Mouse (Mus musculus) CH12.LX (cell line): ENCODE measurements around the gene Sphk2. TPM values are rescaled to one million over a fixed set of nuclear protein-coding genes. Genes with fewer than 3 reads are reported as not detected.

Source experiments
- DNase-seq: peaks from one replicate; pipeline ENCODE4 v3.0.0-alpha.2; 2013; ENCODE audit errors: extremely low read depth
- H3K27ac ChIP-seq: 2 replicates; pipeline ENCODE4 v1.5.1; 2012; ENCODE audit warnings: low read depth, mild to moderate bottlenecking, control low read depth, moderate library complexity; ENCODE audit not compliant: insufficient read depth
- H3K27me3 ChIP-seq: replicated peaks from 2 replicates; pipeline ENCODE3; 2012; ENCODE audit warnings: inconsistent platforms
- H3K36me3 ChIP-seq, 2 experiments: replicated peaks in 1 of 2; 2 replicates each; pipeline versions ENCODE3 to v1.6.1; 2012; ENCODE audit warnings: inconsistent platforms in 1 of 2, low read length in 1 of 2, mild to moderate bottlenecking in 1 of 2, mixed read lengths in 1 of 2, moderate library complexity in 1 of 2; ENCODE audit not compliant: control insufficient read depth in 1 of 2, insufficient read depth in 1 of 2
- H3K4me1 ChIP-seq, 2 experiments: 2 replicates each; pipeline ENCODE4 v1.6.1; 2012; ENCODE audit warnings: inconsistent platforms in 1 of 2, moderate library complexity in 1 of 2; ENCODE audit not compliant: insufficient read depth in 2 of 2, control insufficient read depth in 1 of 2
- H3K4me2 ChIP-seq: 2 replicates; pipeline ENCODE4 v1.6.1; 2012; ENCODE audit warnings: low read depth, mild to moderate bottlenecking, control low read depth; ENCODE audit not compliant: poor library complexity, insufficient read depth, severe bottlenecking
- H3K4me3 ChIP-seq, 3 experiments: fragments of 150-350 bp in 1 of 3; sonication (generic) in 1 of 3; replicated peaks in 1 of 3; 2 replicates each; pipeline versions ENCODE3 to v1.5.1; 2011 to 2012; ENCODE audit warnings: low read depth in 2 of 3, low read length in 2 of 3, mild to moderate bottlenecking in 2 of 3, moderate library complexity in 2 of 3, control low read depth in 1 of 3, improper control_type of control experiment in 1 of 3, inconsistent platforms in 1 of 3, mixed read lengths in 1 of 3; ENCODE audit not compliant: poor library complexity in 1 of 3
- H3K79me2 ChIP-seq: replicated peaks from 2 replicates; pipeline ENCODE4 v1.6.1; 2012; ENCODE audit warnings: mild to moderate bottlenecking, moderate library complexity; ENCODE audit not compliant: control insufficient read depth, poor library complexity, insufficient read depth, severe bottlenecking; ENCODE audit errors: extremely low read depth
- H3K9ac ChIP-seq: 2 replicates; pipeline ENCODE4 v1.6.1; 2012; ENCODE audit warnings: low read depth, mild to moderate bottlenecking, control low read depth, moderate library complexity; ENCODE audit not compliant: insufficient read depth
- H3K9me3 ChIP-seq: replicated peaks from 2 replicates; pipeline ENCODE3; 2012; ENCODE audit warnings: low read length, inconsistent platforms, mixed read lengths
- BHLHE40 ChIP-seq: IDR thresholded peaks from 2 replicates; pipeline ENCODE4 v1.6.1; 2011; ENCODE audit warnings: mild to moderate bottlenecking, low read depth, low read length, improper control_type of control experiment
- CHD1 ChIP-seq: IDR thresholded peaks from 2 replicates; pipeline ENCODE4 v1.6.1; 2012; ENCODE audit warnings: low read depth, low read length, improper control_type of control experiment, inconsistent platforms
- CHD2 ChIP-seq: IDR thresholded peaks from 2 replicates; pipeline ENCODE4 v1.6.1; 2011; ENCODE audit warnings: low read length, improper control_type of control experiment
- CTCF ChIP-seq, 2 experiments: IDR thresholded peaks in 1 of 2; conservative IDR thresholded peaks in 1 of 2; 2 replicates each; pipeline ENCODE4 v1.5.1; 2011 to 2012; ENCODE audit warnings: low read depth in 2 of 2, low read length in 2 of 2, improper control_type of control experiment in 1 of 2, inconsistent platforms in 1 of 2, mild to moderate bottlenecking in 1 of 2, moderate library complexity in 1 of 2
- ELF1 ChIP-seq: IDR thresholded peaks from 2 replicates; pipeline ENCODE4 v1.6.1; 2014; ENCODE audit warnings: low read depth, mild to moderate bottlenecking, inconsistent platforms, low read length, improper control_type of control experiment
- EP300 ChIP-seq: IDR thresholded peaks from 2 replicates; pipeline ENCODE4 v1.6.1; 2011; ENCODE audit warnings: low read length, improper control_type of control experiment
- GABPA ChIP-seq: IDR thresholded peaks from 2 replicates; pipeline ENCODE4 v1.6.1; 2012; ENCODE audit warnings: low read depth, low read length, improper control_type of control experiment, inconsistent platforms; ENCODE audit not compliant: insufficient replicate concordance
- JUN ChIP-seq: IDR thresholded peaks from 2 replicates; pipeline ENCODE4 v1.6.1; 2011; ENCODE audit warnings: low read depth, mild to moderate bottlenecking, low read length, improper control_type of control experiment, moderate library complexity; ENCODE audit not compliant: insufficient read depth
- JUND ChIP-seq: conservative IDR thresholded peaks from 2 replicates; pipeline ENCODE4 v1.6.1; 2011; ENCODE audit warnings: low read depth, low read length, improper control_type of control experiment
- KAT2A ChIP-seq: IDR thresholded peaks from 2 replicates; pipeline ENCODE4 v1.6.1; 2012; ENCODE audit warnings: low read length, improper control_type of control experiment, inconsistent platforms; ENCODE audit not compliant: insufficient replicate concordance
- MAFK ChIP-seq: IDR thresholded peaks from 2 replicates; pipeline ENCODE4 v1.6.1; 2011; ENCODE audit warnings: low read length, improper control_type of control experiment; ENCODE audit not compliant: insufficient replicate concordance
- MAX ChIP-seq: IDR thresholded peaks from 2 replicates; pipeline ENCODE4 v1.6.1; 2011; ENCODE audit warnings: low read length, improper control_type of control experiment
- MEF2A ChIP-seq: IDR thresholded peaks from 2 replicates; pipeline ENCODE4 v1.6.1; 2014; ENCODE audit warnings: low read depth, mild to moderate bottlenecking, inconsistent platforms, low read length, improper control_type of control experiment, borderline replicate concordance
- MXI1 ChIP-seq: IDR thresholded peaks from 2 replicates; pipeline ENCODE4 v1.6.1; 2011; ENCODE audit warnings: mild to moderate bottlenecking, low read depth, low read length, improper control_type of control experiment
- MYC ChIP-seq: IDR thresholded peaks from 2 replicates; pipeline ENCODE4 v1.6.1; 2011; ENCODE audit warnings: low read depth, mild to moderate bottlenecking, improper control_type of control experiment, low read length
- NELFE ChIP-seq: IDR thresholded peaks from 2 replicates; pipeline ENCODE4 v1.6.1; 2011; ENCODE audit warnings: low read depth, low read length, improper control_type of control experiment
- NRF1 ChIP-seq: IDR thresholded peaks from 2 replicates; pipeline ENCODE4 v1.6.1; 2014; ENCODE audit warnings: low read depth, mild to moderate bottlenecking, inconsistent platforms, low read length, improper control_type of control experiment, moderate library complexity
- PAX5 ChIP-seq: IDR thresholded peaks from 2 replicates; pipeline ENCODE4 v1.6.1; 2012; ENCODE audit warnings: low read length, inconsistent platforms, mixed read lengths
- RAD21 ChIP-seq: IDR thresholded peaks from 2 replicates; pipeline ENCODE4 v1.6.1; 2011; ENCODE audit warnings: low read depth, mild to moderate bottlenecking, low read length, improper control_type of control experiment, moderate library complexity
- RCOR1 ChIP-seq: conservative IDR thresholded peaks from 2 replicates; pipeline ENCODE4 v1.6.1; 2012; ENCODE audit warnings: low read depth, mild to moderate bottlenecking, inconsistent platforms, low read length, improper control_type of control experiment
- SIN3A ChIP-seq: IDR thresholded peaks from 2 replicates; pipeline ENCODE4 v1.6.1; 2012; ENCODE audit warnings: low read length, improper control_type of control experiment, inconsistent platforms
- SMC3 ChIP-seq: IDR thresholded peaks from 2 replicates; pipeline ENCODE4 v1.6.1; 2011; ENCODE audit warnings: low read depth, low read length, improper control_type of control experiment
- TCF12 ChIP-seq: IDR thresholded peaks from 2 replicates; pipeline ENCODE4 v1.6.1; 2014; ENCODE audit warnings: low read depth, mild to moderate bottlenecking, inconsistent platforms, low read length, improper control_type of control experiment
- USF1 ChIP-seq: IDR thresholded peaks from 2 replicates; pipeline ENCODE4 v1.6.1; 2014; ENCODE audit warnings: low read depth, mild to moderate bottlenecking, inconsistent platforms, low read length, improper control_type of control experiment
- ZKSCAN1 ChIP-seq: IDR thresholded peaks from 2 replicates; pipeline ENCODE4 v1.6.1; 2012; ENCODE audit warnings: low read depth, inconsistent platforms, low read length, improper control_type of control experiment, borderline replicate concordance
- ZMIZ1 ChIP-seq: IDR thresholded peaks from 2 replicates; pipeline ENCODE4 v1.6.1; 2012; ENCODE audit warnings: low read depth, mild to moderate bottlenecking, inconsistent platforms, low read length, improper control_type of control experiment
- dilution Hi-C: fragments of 300-500 bp; cut with MboI; formaldehyde crosslinking; loops from 2 replicates; pipeline ENCODE4 v1.14.3; 2020; ENCODE audit warnings: low sequenced_read_pairs; ENCODE audit not compliant: extremely low pct_unique_long_range_greater_than_20kb, extremely low pct_ligation_motif_present
- in situ Hi-C: fragments of 300-500 bp; cut with MboI; formaldehyde crosslinking; loops from 3 replicates; pipeline ENCODE4 v1.14.3; 2019; ENCODE audit warnings: low sequenced_read_pairs, low pct_ligation_motif_present, low pct_unique_long_range_greater_than_20kb, mixed read lengths
- polyA plus RNA-seq: library from polyadenylated mRNA; unstranded; fragments of >175 nt; gene quantifications from 2 replicates; pipeline ENCODE4 v1.2.1, GENCODE M21; 2012; ENCODE audit warnings: low read depth; ENCODE audit not compliant: insufficient read length
- total RNA-seq, 2 experiments: library from RNA; depleted of rRNA; stranded (reverse); fragments of 300-350 nt in 1 of 2; fragments of >200 nt in 1 of 2; gene quantifications; 2 replicates each; pipeline ENCODE4 v1.2.3; 2012 to 2014

Sphk2 gene
- total and polyA plus RNA-seq, 3 experiments: 9.4 to 22.4 (median 16.6) TPM

DNA sequence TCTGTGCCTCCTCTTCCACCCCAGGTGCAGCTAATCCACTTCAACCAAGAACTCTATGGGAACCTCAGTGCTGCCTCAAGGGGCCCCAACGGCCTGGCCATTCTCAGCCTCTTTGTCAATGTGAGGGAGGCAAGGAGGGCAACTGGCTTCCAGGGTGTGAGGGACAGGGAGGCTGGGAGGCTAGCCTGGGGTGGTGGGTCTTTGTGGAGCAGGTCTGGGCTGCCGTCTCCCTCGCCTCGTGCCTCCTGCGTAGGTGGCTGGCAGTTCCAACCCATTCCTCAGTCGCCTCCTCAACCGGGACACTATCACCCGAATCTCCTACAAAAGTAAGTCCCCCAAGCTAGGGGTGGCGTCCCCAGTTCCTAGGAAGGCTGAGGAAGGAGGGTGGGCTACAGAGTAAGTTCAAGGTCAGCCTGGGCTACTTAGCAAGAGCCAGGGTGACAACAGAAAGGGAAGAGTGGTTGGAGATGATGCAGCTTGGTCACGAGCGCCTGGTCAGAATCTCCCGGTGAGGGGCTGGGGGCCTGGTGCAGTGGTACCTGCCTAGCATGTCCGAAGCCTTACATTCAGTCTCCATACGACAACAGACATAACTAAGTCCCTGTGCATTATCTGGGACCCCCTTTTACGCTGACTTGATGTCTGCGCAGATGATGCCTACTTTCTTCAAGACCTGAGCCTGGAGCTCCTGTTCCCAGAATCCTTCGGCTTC lies 14.8 kb downstream of the Sphk2 start:
- dilution Hi-C loops: no loop called here
- Histone ChIP-seq H3K9me3 (no peaks in the 10 kb centered on the region), H3K4me1 (peaks cover 3 to 58% of the 10 kb centered on the region in 2 experiments; a peak in 3 of 4 replicates), H3K9ac (no peak overlapping the region), H3K4me2 (no peak overlapping the region; the same call in 1 of the 2 replicates), H3K36me3 (no peaks in the 10 kb centered on the region), H3K27ac (no peak overlapping the region), H3K27me3 (no peaks in the 10 kb centered on the region), H3K4me3 (no peak overlapping the region), H3K79me2 (no peaks in the 10 kb centered on the region)
- DNase-seq: no peak
- in situ Hi-C loops: no loop called here
- TF ChIP-seq ZMIZ1: no peak
- no peak for TF ChIP-seq JUN
- no peak for TF ChIP-seq CTCF (conservative IDR thresholded peaks at IDR 0.05 in 1 of 2, IDR thresholded peaks at IDR 0.05 in 1 of 2; ENCODE audit: low read depth in 2 of 2, low read length in 2 of 2)
- TF ChIP-seq CHD1: no peak
- TF ChIP-seq NRF1: no peak
- no peak for TF ChIP-seq MEF2A
- TF ChIP-seq BHLHE40: no peak
- no peak for TF ChIP-seq USF1
- TF ChIP-seq GABPA: no peak
- TF ChIP-seq MXI1: no peak
- no peak for TF ChIP-seq PAX5
- TF ChIP-seq RAD21: no peak
- TF ChIP-seq TCF12: no peak
- TF ChIP-seq MAFK: no peak
- TF ChIP-seq ZKSCAN1: no peak
- TF ChIP-seq ELF1: no peak
- TF ChIP-seq SMC3: no peak
- TF ChIP-seq JUND: no peak

DNA sequence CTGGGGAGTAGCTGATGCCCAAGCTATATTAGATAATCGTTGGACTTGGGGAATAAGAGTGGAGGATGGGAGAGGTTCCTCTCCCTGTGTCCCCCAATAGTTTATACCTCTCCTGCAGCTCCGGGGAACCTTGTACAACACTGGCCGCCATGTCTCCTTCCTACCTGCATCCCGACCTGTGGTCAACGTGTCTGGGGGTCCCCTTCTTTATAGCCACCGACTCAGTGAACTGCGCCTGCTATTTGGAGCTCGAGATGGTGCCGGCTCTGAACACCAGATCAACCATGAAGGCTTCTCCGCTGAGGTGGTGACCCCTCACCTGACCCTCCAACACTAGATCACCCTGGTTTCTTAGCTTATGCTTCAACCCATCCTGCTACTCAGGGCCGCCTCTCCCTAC lies 15.5 kb downstream of the Sphk2 start:
- dilution Hi-C loops (no loop called here), in situ Hi-C loops (no loop called here)
- Histone ChIP-seq H3K4me1 (peaks cover 3 to 57% of the 10 kb centered on the region in 2 experiments; a peak in 3 of 4 replicates), H3K79me2 (no peaks in the 10 kb centered on the region), H3K36me3 (no peaks in the 10 kb centered on the region), H3K9me3 (no peaks in the 10 kb centered on the region), H3K27ac (no peak overlapping the region), H3K9ac (no peak overlapping the region), H3K27me3 (no peaks in the 10 kb centered on the region), H3K4me3 (no peak overlapping the region), H3K4me2 (no peak overlapping the region)
- no peak for DNase-seq
- no peak for TF ChIP-seq ZKSCAN1
- TF ChIP-seq SMC3: no peak
- no peak for TF ChIP-seq ZMIZ1
- TF ChIP-seq RCOR1: no peak
- no peak for TF ChIP-seq SIN3A
- TF ChIP-seq KAT2A: no peak
- TF ChIP-seq MYC: no peak
- no peak for TF ChIP-seq NRF1
- no peak for TF ChIP-seq CHD2
- no peak for TF ChIP-seq USF1
- no peak for TF ChIP-seq NELFE
- no peak for TF ChIP-seq MEF2A
- TF ChIP-seq MAX: no peak
- no peak for TF ChIP-seq CTCF (conservative IDR thresholded peaks at IDR 0.05 in 1 of 2, IDR thresholded peaks at IDR 0.05 in 1 of 2; ENCODE audit: low read depth in 2 of 2, low read length in 2 of 2)
- no peak for TF ChIP-seq CHD1
- no peak for TF ChIP-seq EP300
- TF ChIP-seq BHLHE40: no peak
